Mouse (Mus musculus) olfactory bulb, adult 2 months (tissue): Measurements from ENCODE around the gene Tppp3. TPM values are rescaled to one million over a fixed set of nuclear protein-coding genes. Genes with fewer than 3 reads are reported as not detected.

Experiments used
- H3K27ac ChIP-seq: fragments of 200-500 bp; 2 replicates; pipeline ENCODE4 v1.5.1; 2012; ENCODE audit warnings: low read depth, low read length; ENCODE audit not compliant: insufficient read depth
- H3K4me1 ChIP-seq: fragments of 200-500 bp; 2 replicates; pipeline ENCODE4 v1.6.1; 2012; ENCODE audit warnings: low read length; ENCODE audit not compliant: control insufficient read depth, insufficient read depth
- H3K4me3 ChIP-seq: fragments of 200-500 bp; 2 replicates; pipeline ENCODE4 v1.5.1; 2012; ENCODE audit warnings: mild to moderate bottlenecking, low read depth, low read length, moderate library complexity; ENCODE audit not compliant: insufficient read depth
- CTCF ChIP-seq: fragments of 200-500 bp; IDR thresholded peaks from 2 replicates; pipeline ENCODE4 v1.5.1; 2012; ENCODE audit warnings: low read depth, mild to moderate bottlenecking, low read length, moderate library complexity; ENCODE audit not compliant: insufficient read depth
- POLR2A ChIP-seq: fragments of 200-500 bp; IDR thresholded peaks from 2 replicates; pipeline ENCODE4 v1.6.1; 2012; ENCODE audit warnings: mild to moderate bottlenecking, low read depth, low read length, moderate library complexity; ENCODE audit not compliant: insufficient read depth
- WGBS: fragments of 180-500 bp; shearing (Covaris S2); methylation state at CpG from one replicate; pipeline ENCODE4 v1.1.7; 2018; 5-methylcytosine and 5-hydroxymethylcytosine counted together
- polyA plus RNA-seq: library from polyadenylated mRNA; stranded (reverse); fragments of >200 nt; gene quantifications from 2 replicates; pipeline ENCODE4 v1.2.4, GENCODE M21; 2012; ENCODE audit warnings: low replicate concordance; ENCODE audit not compliant: missing spikeins, insufficient read depth, insufficient read length

Gene Tppp3
- polyA plus RNA-seq, 1 experiment: not detected

DNA sequence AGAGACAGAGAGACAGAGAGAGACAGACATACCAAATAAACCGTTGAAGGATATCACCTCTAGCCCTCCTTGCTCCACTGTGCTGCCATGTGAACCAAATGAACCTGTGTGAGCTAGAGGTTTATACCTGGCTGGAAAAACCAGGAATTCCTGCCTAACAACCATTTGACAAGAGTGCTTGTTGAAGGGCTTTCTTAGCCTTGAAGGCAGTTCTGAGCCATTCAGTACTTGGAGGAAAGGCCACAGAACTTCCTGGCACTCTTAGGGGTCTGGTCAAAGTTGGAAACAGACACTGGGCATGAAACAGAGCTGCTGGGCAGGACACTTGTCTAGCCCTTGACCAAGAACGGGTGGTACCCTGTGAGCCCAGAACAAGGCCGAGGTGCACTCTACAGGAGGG is 23.2 kb upstream of the Tppp3 start:
- TF ChIP-seq POLR2A (no peak), CTCF (no peak)
- 73% methylated on average over 3 of the region's 3 CpGs for WGBS
- peaks cover 3% of the 10 kb centered on the region for H3K4me1 ChIP-seq
- no peak overlapping the region; the same call in 1 of the 2 replicates for H3K27ac ChIP-seq
- no peak overlapping the region for H3K4me3 ChIP-seq

DNA sequence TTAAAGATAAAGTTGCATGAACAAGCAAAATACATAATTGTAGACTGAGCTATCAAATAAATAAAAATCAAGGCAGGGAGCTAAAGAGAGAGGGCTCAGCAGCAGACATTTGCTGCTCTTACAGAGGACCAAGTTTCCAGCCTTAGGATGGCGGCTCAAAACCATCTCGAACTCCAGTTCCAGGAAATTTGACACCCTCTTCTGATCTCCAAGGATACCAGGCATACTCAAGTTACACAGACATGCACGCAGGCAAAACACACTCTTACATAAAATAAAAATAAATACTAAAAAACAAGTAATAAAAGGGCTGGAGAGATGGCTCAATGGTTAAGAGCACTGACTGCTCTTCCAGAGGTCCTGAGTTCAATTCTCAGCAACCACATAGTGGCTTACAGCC is 22.2 kb upstream of the Tppp3 start:
- WGBS: 73% methylated on average over 3 of the region's 3 CpGs

DNA sequence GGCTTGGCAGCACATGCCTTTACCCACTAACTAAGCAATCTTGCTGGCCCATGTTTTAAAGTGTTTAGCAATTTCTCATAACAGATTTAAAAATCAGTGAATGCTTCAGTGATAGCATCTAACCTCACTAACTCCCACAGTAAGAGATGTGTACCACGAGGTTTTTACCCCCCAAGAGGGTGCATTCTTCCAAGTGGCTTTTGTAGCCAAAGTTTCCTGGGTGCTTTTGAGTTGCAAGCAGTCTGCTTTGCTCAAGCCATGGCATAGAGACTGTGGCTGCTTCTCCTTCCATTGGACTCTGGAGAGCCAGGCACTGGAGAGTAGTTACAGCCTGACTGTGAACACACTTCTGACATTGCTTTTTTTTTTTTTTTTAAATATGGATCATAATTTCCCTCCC is 18.0 kb upstream of the Tppp3 start:
- TF ChIP-seq CTCF: no peak
- TF ChIP-seq POLR2A: no peak
- 56% methylated on average over 1 of the region's 1 CpGs for WGBS

More for the DNA sequence above, 22.2 kb upstream of the Tppp3 start:
- H3K4me3 ChIP-seq: no peak overlapping the region
- peaks cover 3% of the 10 kb centered on the region for H3K4me1 ChIP-seq
- TF ChIP-seq POLR2A (no peak), CTCF (no peak)
- no peak overlapping the region for H3K27ac ChIP-seq

DNA sequence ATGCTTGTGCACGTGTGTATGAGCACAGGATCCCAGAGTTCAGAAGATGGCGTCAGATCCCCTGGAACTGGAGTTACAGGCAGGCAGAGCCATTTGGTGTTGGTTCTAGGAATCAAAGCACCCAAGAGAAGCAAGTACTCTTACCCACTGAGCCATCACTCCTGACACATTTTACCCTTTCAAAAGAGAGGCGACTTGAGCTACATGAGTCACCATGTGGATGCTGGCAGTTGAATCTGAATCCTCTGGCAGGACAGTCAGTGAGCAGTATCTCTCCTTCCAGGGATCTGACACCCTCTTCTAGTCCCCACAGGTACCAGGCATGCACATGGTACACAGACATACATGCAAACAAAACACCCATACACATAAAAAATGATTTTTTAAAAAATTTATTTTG is 16.8 kb upstream of the Tppp3 start:
- Histone ChIP-seq H3K27ac (no peak overlapping the region), H3K4me3 (no peak overlapping the region), H3K4me1 (no peaks in the 10 kb centered on the region; the same call in 1 of the 2 replicates)
- TF ChIP-seq POLR2A (no peak), CTCF (no peak)
- WGBS: 70% methylated on average over 3 of the region's 3 CpGs

More for the DNA sequence above, 18.0 kb upstream of the Tppp3 start:
- Histone ChIP-seq H3K4me3 (no peak overlapping the region), H3K4me1 (no peaks in the 10 kb centered on the region; the same call in 1 of the 2 replicates), H3K27ac (no peak overlapping the region)

DNA sequence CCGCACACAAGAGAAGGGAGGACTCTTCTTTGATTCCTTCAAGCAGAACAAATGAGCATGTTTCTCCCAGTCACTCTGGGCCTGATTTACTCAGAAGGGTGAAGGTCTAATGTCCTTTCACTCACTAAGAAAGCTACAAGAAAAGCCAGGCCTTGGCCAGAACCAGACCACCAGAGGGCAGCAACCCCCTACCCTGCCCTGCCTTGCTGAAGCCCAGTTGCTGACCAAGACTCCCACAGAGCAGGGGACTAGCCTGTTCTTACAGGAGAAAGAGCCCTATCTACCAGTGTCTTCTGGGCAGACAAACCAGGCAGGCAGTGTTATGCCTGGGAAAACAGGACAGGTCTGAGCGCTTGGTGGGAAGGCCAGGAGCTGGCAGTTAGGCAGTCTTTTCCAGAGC is 13.1 kb upstream of the Tppp3 start:
- H3K4me3 ChIP-seq: no peak overlapping the region
- TF ChIP-seq CTCF (peak; percentile 19; the same call in 1 of the 2 replicates), POLR2A (no peak)
- 55% methylated on average over 2 of the region's 2 CpGs for WGBS
- H3K27ac ChIP-seq: no peak overlapping the region
- H3K4me1 ChIP-seq: no peaks in the 10 kb centered on the region; the same call in 1 of the 2 replicates

DNA sequence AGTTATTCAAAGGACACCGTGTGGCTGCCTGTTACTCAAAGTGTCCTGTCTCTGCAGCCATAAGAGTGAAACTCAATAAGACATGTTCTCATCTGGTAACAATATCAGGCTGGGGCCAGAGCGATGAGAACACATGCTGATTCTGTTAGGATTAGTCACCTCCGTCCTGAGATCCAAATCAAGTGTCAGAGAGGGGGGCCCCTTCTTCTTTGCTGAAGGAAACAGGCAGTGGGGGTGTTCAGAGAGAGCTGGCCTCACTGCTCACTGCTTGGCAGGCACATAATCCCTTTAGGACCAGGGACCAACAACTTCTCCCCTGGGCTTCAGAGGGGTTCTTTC is 12.7 kb upstream of the Tppp3 start:
- no peak overlapping the region for H3K27ac ChIP-seq
- TF ChIP-seq POLR2A (no peak), CTCF (no peak)
- WGBS: 33% methylated on average over 3 of the region's 3 CpGs
- no peak overlapping the region for H3K4me3 ChIP-seq
- no peaks in the 10 kb centered on the region; the same call in 1 of the 2 replicates for H3K4me1 ChIP-seq

DNA sequence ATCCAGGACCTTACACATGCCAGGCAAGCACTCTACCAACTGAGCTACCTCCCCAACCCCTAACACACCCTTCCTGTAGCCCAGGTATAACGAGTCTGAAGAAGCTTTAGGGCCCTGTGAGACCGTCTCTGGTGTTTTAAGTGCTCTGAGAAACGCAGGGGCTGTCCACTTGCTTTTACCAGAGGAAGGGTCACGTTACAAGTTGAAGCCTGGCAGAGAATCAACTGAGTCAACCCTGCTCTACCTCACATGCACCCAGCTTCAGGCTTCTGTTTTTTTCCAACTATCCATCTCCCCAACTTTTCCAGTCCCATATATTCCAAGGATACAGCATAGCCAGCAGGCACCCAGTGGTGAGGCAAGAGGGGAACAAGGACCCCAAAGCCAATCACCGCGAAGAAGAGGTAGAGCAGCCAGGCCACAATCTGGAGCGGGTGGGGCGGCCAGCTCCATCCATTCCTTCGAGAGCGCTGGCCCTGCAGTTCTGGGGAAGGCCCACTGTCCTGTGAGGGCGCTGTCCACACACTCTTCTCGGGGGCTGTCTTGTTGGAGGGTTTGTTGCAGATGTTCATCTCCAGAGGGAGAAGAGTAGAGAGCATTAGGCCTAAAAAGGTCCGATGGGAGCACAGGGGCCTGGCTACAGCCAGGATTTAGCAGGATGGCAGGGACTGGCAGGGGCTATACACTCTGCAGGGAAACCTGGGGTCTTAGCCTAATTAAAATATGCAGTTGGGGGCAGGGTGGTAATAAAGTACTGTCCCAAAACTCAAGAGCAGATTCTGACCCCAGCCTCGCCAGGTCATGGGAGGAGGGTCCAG is 12.1 kb upstream of the Tppp3 start:
- 62% methylated on average over 14 of the region's 14 CpGs for WGBS
- H3K4me3 ChIP-seq: no peak overlapping the region
- TF ChIP-seq CTCF (no peak), POLR2A (no peak)
- H3K27ac ChIP-seq: no peak overlapping the region
- H3K4me1 ChIP-seq: peaks cover 3% of the 10 kb centered on the region

DNA sequence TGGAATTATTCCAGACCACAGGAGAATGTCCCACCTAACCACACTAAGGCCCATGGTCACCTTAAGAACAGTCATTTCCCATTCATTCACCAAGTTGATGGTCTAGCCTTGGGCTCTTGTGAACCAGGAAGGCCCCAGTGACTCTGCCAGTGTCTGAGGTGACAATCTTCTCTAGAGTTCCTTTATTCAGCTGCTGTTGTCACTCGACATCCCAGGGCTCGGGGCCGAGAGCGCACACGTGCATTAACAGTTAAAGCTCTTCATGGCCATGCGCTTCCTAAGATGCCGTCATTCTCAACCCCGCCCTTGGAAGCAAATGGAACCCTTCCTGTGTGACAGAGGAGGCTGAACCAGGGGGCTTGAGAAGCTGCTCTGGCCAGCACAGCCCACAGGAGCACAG is 10.8 kb upstream of the Tppp3 start:
- TF ChIP-seq POLR2A: no peak
- no peak for TF ChIP-seq CTCF
- Histone ChIP-seq H3K4me1 (peaks cover 4% of the 10 kb centered on the region), H3K4me3 (no peak overlapping the region), H3K27ac (no peak overlapping the region)
- WGBS: 93% methylated on average over 8 of the region's 8 CpGs

DNA sequence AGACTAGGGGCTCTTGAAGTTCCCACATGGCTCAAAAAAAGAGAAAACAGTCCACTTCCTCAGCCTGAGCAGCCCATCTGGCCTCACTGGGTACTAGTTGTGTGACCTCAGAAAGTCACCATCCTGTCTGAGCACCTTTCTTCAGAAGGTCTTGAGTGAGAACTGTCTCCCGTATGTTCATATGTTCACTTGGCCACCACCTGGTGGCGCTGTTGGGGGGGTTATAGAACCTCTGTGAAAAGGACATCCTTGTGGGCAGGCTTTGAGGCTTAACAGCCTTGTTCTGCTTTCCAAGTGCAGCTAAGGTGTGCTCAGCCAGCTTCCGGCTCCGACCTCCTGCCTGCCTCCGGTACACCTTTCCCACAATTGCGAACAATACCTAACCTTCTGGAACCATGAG is 10.1 kb upstream of the Tppp3 start:
- 80% methylated on average over 6 of the region's 6 CpGs for WGBS
- TF ChIP-seq POLR2A (no peak), CTCF (peak; percentile 30; the same call in 1 of the 2 replicates)

More for the DNA sequence above, 10.1 kb upstream of the Tppp3 start:
- no peak overlapping the region for H3K4me3 ChIP-seq
- H3K4me1 ChIP-seq: peaks cover 9% of the 10 kb centered on the region
- H3K27ac ChIP-seq: no peak overlapping the region
